In genomic region chr11:77926666-77927065, GRCm38 (mm10) we compare ENCODE assay signal across 25 mouse cellular contexts. TPM values are rescaled to one million over a fixed set of nuclear protein-coding genes. Genes with fewer than 3 reads are reported as not detected.
DNase-seq lines count a peak whose midpoint lies in the region; ATAC-seq and TF ChIP-seq lines count a peak whose summit lies in the region.
"Had no signal": no experiment of that assay in that cellular context is flagged by ENCODE, and none has a peak within 500 bp of the region (broad histone marks: within the 10 kb centered on the region; RNA-seq: fewer than 3 reads in every experiment).

No protein-coding gene starts in this region.

- no peak overlapping the region for H3K9ac ChIP-seq in hindbrain, embryonic 14.5 days
- no peak overlapping the region for H3K9ac ChIP-seq in hindbrain, postnatal 0 days (replicated peaks; ENCODE audit: low read length)
- H3K9ac ChIP-seq in forebrain, embryonic 14.5 days (ENCODE audit: low read length): no peak overlapping the region
- H3K9ac ChIP-seq: kidney, embryonic 15.5 days; limb, embryonic 13.5 days; liver, embryonic 13.5 days had no signal

- 18% methylated on average over 9 of the region's 9 CpGs for WGBS in hindbrain, embryonic 14.5 days
- WGBS in hindbrain, postnatal 0 days: 27% methylated on average over 9 of the region's 9 CpGs
- WGBS in forebrain, embryonic 14.5 days: 13% methylated on average over 9 of the region's 9 CpGs
- 5% methylated on average over 9 of the region's 9 CpGs for WGBS in limb, embryonic 10.5 days

- ATAC-seq in hindbrain, embryonic 14.5 days (ENCODE audit: low FRiP score): no peak
- ATAC-seq in hindbrain, postnatal 0 days: no peak
- ATAC-seq in forebrain, embryonic 14.5 days: no peak
- ATAC-seq: intestine, postnatal 0 days had no signal

- H3K27ac ChIP-seq in hindbrain, embryonic 14.5 days: peak overlapping the region; percentile 55; the same call in 1 of the 2 replicates
- no peak overlapping the region; the same call in 1 of the 2 replicates for H3K27ac ChIP-seq in hindbrain, postnatal 0 days
- peak overlapping the region; percentile 86 for H3K27ac ChIP-seq in forebrain, embryonic 14.5 days (ENCODE audit: low read depth, low read length)
- H3K27ac ChIP-seq in limb, embryonic 10.5 days: no peak overlapping the region
- H3K27ac ChIP-seq: kidney, embryonic 15.5 days; limb, embryonic 13.5 days; liver, embryonic 13.5 days had no signal

- no peak for TF ChIP-seq CTCF in hindbrain, postnatal 0 days (IDR thresholded peaks at IDR 0.05; ENCODE audit: low read depth)

- peaks cover 4% of the 10 kb centered on the region for H3K27me3 ChIP-seq in hindbrain, embryonic 14.5 days (ENCODE audit: control insufficient read depth, insufficient read depth, low read length)
- H3K27me3 ChIP-seq in hindbrain, postnatal 0 days (ENCODE audit: insufficient read depth, low read length): no peaks in the 10 kb centered on the region
- no peaks in the 10 kb centered on the region for H3K27me3 ChIP-seq in forebrain, embryonic 14.5 days (replicated peaks; ENCODE audit: control insufficient read depth, insufficient read depth, low read length)
- H3K27me3 ChIP-seq in limb, embryonic 10.5 days (ENCODE audit: low read depth, poor library complexity, severe bottlenecking): peaks cover 98% of the 10 kb centered on the region

- H3K36me3 ChIP-seq in hindbrain, embryonic 14.5 days (replicated peaks; ENCODE audit: control insufficient read depth, insufficient read depth): no peaks in the 10 kb centered on the region
- no peaks in the 10 kb centered on the region for H3K36me3 ChIP-seq in hindbrain, postnatal 0 days (ENCODE audit: insufficient read depth, low read length)
- H3K36me3 ChIP-seq in forebrain, embryonic 14.5 days (ENCODE audit: control insufficient read depth, insufficient read depth, low read length): no peaks in the 10 kb centered on the region
- no peaks in the 10 kb centered on the region for H3K36me3 ChIP-seq in limb, embryonic 10.5 days
- H3K36me3 ChIP-seq: kidney, embryonic 15.5 days; limb, embryonic 13.5 days; liver, embryonic 13.5 days had no signal

- H3K9me3 ChIP-seq in hindbrain, embryonic 14.5 days (ENCODE audit: control insufficient read depth, low read length): no peaks in the 10 kb centered on the region
- H3K9me3 ChIP-seq in hindbrain, postnatal 0 days (ENCODE audit: low read length): no peaks in the 10 kb centered on the region
- H3K9me3 ChIP-seq in forebrain, embryonic 14.5 days (replicated peaks; ENCODE audit: control insufficient read depth, low read length): no peaks in the 10 kb centered on the region
- H3K9me3 ChIP-seq in limb, embryonic 10.5 days (replicated peaks): no peaks in the 10 kb centered on the region
- H3K9me3 ChIP-seq: kidney, embryonic 15.5 days; limb, embryonic 13.5 days; liver, embryonic 13.5 days had no signal

- H3K4me2 ChIP-seq in hindbrain, embryonic 14.5 days (replicated peaks): no peak overlapping the region
- no peak overlapping the region for H3K4me2 ChIP-seq in hindbrain, postnatal 0 days (ENCODE audit: low read depth, low read length)
- H3K4me2 ChIP-seq in forebrain, embryonic 14.5 days (ENCODE audit: low read length): peak overlapping the region; percentile 6; the same call in 1 of the 2 replicates
- H3K4me2 ChIP-seq: heart, embryonic 11.5 days; kidney, embryonic 15.5 days; limb, embryonic 13.5 days; liver, embryonic 13.5 days had no signal

- no peak for DNase-seq in hindbrain, embryonic 14.5 days (ENCODE audit: low spot score)
- DNase-seq in hindbrain, postnatal 0 days (ENCODE audit: low spot score): no peak
- DNase-seq in ES-CJ7 (ENCODE audit: low read depth, low spot score): peak; percentile 68
- DNase-seq in forebrain, embryonic 14.5 days (ENCODE audit: low spot score): peak; percentile 29
- DNase-seq in limb, embryonic 10.5 days (ENCODE audit: low spot score): no peak
- DNase-seq in lung, postnatal 4 days: no peak
- DNase-seq in cerebellum, adult 18-20 months: no peak
- DNase-seq in heart, postnatal 10 days: no peak
- DNase-seq: adrenal gland, adult 2 months; cerebellum, adult 2 months; cerebellum, postnatal 25 days; gastrocnemius, postnatal 10 days; kidney, postnatal 36 days; liver, embryonic 13.5 days; lung, adult 2 months had no signal

- intact Hi-C loops in heart, postnatal 10 days (cut with DNase I): no loop called here

- H3K4me1 ChIP-seq in hindbrain, embryonic 14.5 days (replicated peaks; ENCODE audit: control insufficient read depth, insufficient read depth, low read length): peaks cover 35% of the 10 kb centered on the region
- H3K4me1 ChIP-seq in hindbrain, postnatal 0 days (ENCODE audit: insufficient read depth, low read length): peaks cover 15% of the 10 kb centered on the region
- H3K4me1 ChIP-seq in forebrain, embryonic 14.5 days (ENCODE audit: control insufficient read depth, insufficient read depth, low read length): peaks cover 42% of the 10 kb centered on the region
- peaks cover 32% of the 10 kb centered on the region for H3K4me1 ChIP-seq in limb, embryonic 10.5 days

- H3K4me3 ChIP-seq in hindbrain, embryonic 14.5 days (replicated peaks; ENCODE audit: low read length): no peak overlapping the region
- H3K4me3 ChIP-seq in hindbrain, postnatal 0 days (ENCODE audit: low read length): no peak overlapping the region
- no peak overlapping the region for H3K4me3 ChIP-seq in forebrain, embryonic 14.5 days (ENCODE audit: low read depth, low read length)
- H3K4me3 ChIP-seq in limb, embryonic 10.5 days: 0 out of 2 replicates have a peak overlapping the region, but pooled peaks have one; percentile 1
- H3K4me3 ChIP-seq: kidney, embryonic 15.5 days; limb, embryonic 13.5 days; liver, embryonic 13.5 days; myocyte had no signal

RNA-seq across cellular contexts. Expression of gene Sez6, which starts 3.9 kb away (rescaled TPM):
- 110 TPM in 2 replicates for polyA plus RNA-seq in hindbrain, embryonic 14.5 days (2014; fragmentation: Nextera tagmentation; extraction: Ambion mirVana)
- 175 and 177 TPM in 2 replicates for total RNA-seq in hindbrain, postnatal 0 days (2014; rRNA removed)
- 113 and 127 TPM in 2 replicates for polyA plus RNA-seq in hindbrain, postnatal 0 days (2015; fragmentation: Nextera tagmentation; extraction: Ambion mirVana)
- 140 and 175 TPM in 2 replicates for polyA plus RNA-seq in forebrain, embryonic 14.5 days (2014; fragmentation: Nextera tagmentation; extraction: Ambion mirVana)
- 0.11 and 0.14 TPM in 2 replicates for polyA plus RNA-seq in limb, embryonic 10.5 days (2016; fragmentation: Nextera tagmentation; extraction: Ambion mirVana)
- under 1 TPM; 0.22 to 0.64 TPM for total RNA-seq in heart, postnatal 10 days (2021)
- total RNA-seq: granulocyte monocyte progenitor cell, adult 5-6 weeks; megakaryocyte-erythroid progenitor cell, adult 5-6 weeks had no signal
- polyA plus RNA-seq: heart, postnatal 0 days; myocyte; spleen, adult 2 months had no signal

RNA-seq across cellular contexts. Expression of gene Pipox, which starts 32.8 kb away (rescaled TPM):
- polyA plus RNA-seq in hindbrain, embryonic 14.5 days (2014; fragmentation: Nextera tagmentation; extraction: Ambion mirVana): 2.8 and 6.1 TPM in 2 replicates
- total RNA-seq in hindbrain, postnatal 0 days (2014; rRNA removed): 2.8 and 6.8 TPM in 2 replicates
- 4.4 and 4.6 TPM in 2 replicates for polyA plus RNA-seq in hindbrain, postnatal 0 days (2015; fragmentation: Nextera tagmentation; extraction: Ambion mirVana)
- polyA plus RNA-seq in forebrain, embryonic 14.5 days (2014; fragmentation: Nextera tagmentation; extraction: Ambion mirVana): 10.1 and 11.4 TPM in 2 replicates
- 0.34 and 0.48 TPM in 2 replicates for polyA plus RNA-seq in limb, embryonic 10.5 days (2016; fragmentation: Nextera tagmentation; extraction: Ambion mirVana)
- 1 to 10 TPM; 1.2 to 1.4 TPM for total RNA-seq in heart, postnatal 10 days (2021)
- total RNA-seq: megakaryocyte-erythroid progenitor cell, adult 5-6 weeks; MEL had no signal
- polyA plus RNA-seq: myocyte had no signal

RNA-seq across cellular contexts. Expression of gene Phf12, which starts 55.9 kb away (rescaled TPM):
- polyA plus RNA-seq in hindbrain, embryonic 14.5 days (2014; fragmentation: Nextera tagmentation; extraction: Ambion mirVana): 14.2 and 15.4 TPM in 2 replicates
- total RNA-seq in hindbrain, postnatal 0 days (2014; rRNA removed): 31.9 and 34.9 TPM in 2 replicates
- polyA plus RNA-seq in hindbrain, postnatal 0 days (2015; fragmentation: Nextera tagmentation; extraction: Ambion mirVana): 8.3 and 8.7 TPM in 2 replicates
- polyA plus RNA-seq in forebrain, embryonic 14.5 days (2014; fragmentation: Nextera tagmentation; extraction: Ambion mirVana): 16.5 and 17.0 TPM in 2 replicates
- 21.0 and 23.1 TPM in 2 replicates for polyA plus RNA-seq in limb, embryonic 10.5 days (2016; fragmentation: Nextera tagmentation; extraction: Ambion mirVana)
- 10 to 100 TPM; 39.5 to 41.7 TPM for total RNA-seq in heart, postnatal 10 days (2021)

Comparison
In these comparisons a context has a peak if more than half of its experiments do, and no peak if none do; other contexts are left out.
1. H3K27ac ChIP-seq: peak in hindbrain, embryonic 14.5 days (single experiment) and forebrain, embryonic 14.5 days (single experiment); none in hindbrain, postnatal 0 days (single experiment) and limb, embryonic 10.5 days (single experiment).
2. DNase-seq: peak in ES-CJ7 (single experiment) and forebrain, embryonic 14.5 days (single experiment); none in hindbrain, embryonic 14.5 days (single experiment), hindbrain, postnatal 0 days (single experiment), limb, embryonic 10.5 days (single experiment), lung, postnatal 4 days (0 of 2), cerebellum, adult 18-20 months (0 of 2) and heart, postnatal 10 days (0 of 2).
3. RNA of gene Sez6, which starts 3.9 kb away (polyA plus RNA-seq): 140 to 175 TPM in forebrain, embryonic 14.5 days, 113 to 127 TPM in hindbrain, postnatal 0 days and 110 TPM in hindbrain, embryonic 14.5 days; 0.11 to 0.14 TPM in limb, embryonic 10.5 days; every median in the first group is over 10 times any median in the second.